Mouse (Mus musculus): ENCODE results near the gene Pcif1. TPM values are rescaled to one million over a fixed set of nuclear protein-coding genes. Genes with fewer than 3 reads are reported as not detected.
"Not testable (repeated sequence)": the region's sequence is repeated elsewhere in the genome, so short reads cannot be mapped to it uniquely, and the experiment has no call there.

Gene Pcif1
- total RNA-seq (2017): 19.7 and 23.4 TPM in 2 replicates

- ATAC-seq (replicated peaks in 1 of 2; ENCODE audit: insufficient read depth in 1 of 2, low FRiP score in 2 of 2, low TSS enrichment in 1 of 2, low read depth in 1 of 2, poor library complexity in 2 of 2, severe bottlenecking in 2 of 2): peak; percentile 47 to 51; a peak in 3 of 4 replicates
These were observed at the start of gene Pcif1 for GRCm38 (mm10) chr2:164879228-164879567. TSS of gene Pcif1 (plus strand) at chr2:164879304.

DNA sequence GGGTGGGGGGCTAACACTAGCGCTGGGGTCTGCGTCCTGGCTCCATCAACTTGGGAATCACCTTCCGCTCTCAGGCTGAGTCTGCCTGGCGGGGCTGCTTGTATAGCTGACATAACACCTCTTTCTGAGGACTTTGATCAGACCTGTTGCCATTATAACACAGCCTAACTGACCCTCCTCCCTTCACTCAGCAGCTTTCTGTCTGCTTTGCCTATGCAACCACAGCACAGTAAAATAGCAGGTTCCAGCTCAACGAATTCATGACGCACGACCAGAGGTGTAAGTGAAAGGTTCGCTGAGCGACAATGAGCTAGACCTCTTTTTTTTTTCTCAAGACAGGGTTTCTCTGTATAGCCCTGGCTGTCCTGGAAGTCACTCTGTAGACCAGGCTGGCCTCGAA lies 48.1 kb upstream of the Pcif1 start:
- ATAC-seq (replicated peaks in 1 of 2; ENCODE audit: insufficient read depth in 1 of 2, low FRiP score in 2 of 2, low TSS enrichment in 1 of 2, low read depth in 1 of 2, poor library complexity in 2 of 2, severe bottlenecking in 2 of 2): no peak

DNA sequence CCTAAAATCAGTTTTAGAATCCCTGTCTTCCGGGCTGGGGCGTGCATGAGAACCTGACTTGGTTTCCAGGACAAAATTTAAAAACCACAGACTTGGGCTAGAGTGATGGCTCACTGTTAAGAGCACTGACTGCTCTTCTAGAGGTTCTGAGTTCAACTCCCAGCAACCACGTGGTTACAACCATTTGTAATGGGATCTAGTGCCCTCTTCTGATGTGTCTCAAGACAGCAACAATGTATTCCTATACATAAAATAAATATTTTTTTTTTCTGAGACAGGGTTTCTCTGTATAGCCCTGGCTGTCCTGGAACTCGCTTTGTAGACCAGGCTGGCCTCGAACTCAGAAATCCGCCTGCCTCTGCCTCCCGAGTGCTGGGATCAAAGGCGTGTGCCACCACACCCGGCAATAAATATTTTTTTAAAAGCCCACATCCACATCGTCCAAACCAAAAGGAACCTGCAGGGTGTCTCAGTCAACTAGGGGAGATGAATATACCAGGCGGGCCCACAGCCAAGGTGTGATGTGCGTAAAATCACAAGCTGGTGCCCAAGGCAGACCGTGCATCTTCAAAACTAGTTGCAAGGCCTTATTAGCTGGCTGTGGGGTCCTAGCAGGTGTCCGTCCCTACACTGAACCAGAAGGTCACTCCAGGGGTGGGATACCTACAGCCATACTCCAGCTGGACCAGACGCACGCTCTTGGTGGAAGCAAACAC lies 46.9 kb upstream of the Pcif1 start:
- no peak for ATAC-seq (replicated peaks in 1 of 2; ENCODE audit: insufficient read depth in 1 of 2, low FRiP score in 2 of 2, low TSS enrichment in 1 of 2, low read depth in 1 of 2, poor library complexity in 2 of 2, severe bottlenecking in 2 of 2)

- peak; percentile 78 to 80 for ATAC-seq (replicated peaks in 1 of 2; ENCODE audit: insufficient read depth in 1 of 2, low FRiP score in 2 of 2, low TSS enrichment in 1 of 2, low read depth in 1 of 2, poor library complexity in 2 of 2, severe bottlenecking in 2 of 2)
These were observed 46.3 kb upstream of the Pcif1 start, which contains the start of gene Ctsa for GRCm38 (mm10) chr2:164832748-164833301. TSS of gene Ctsa (plus strand) at chr2:164832873.

- ATAC-seq (replicated peaks in 1 of 2; ENCODE audit: insufficient read depth in 1 of 2, low FRiP score in 2 of 2, low TSS enrichment in 1 of 2, low read depth in 1 of 2, poor library complexity in 2 of 2, severe bottlenecking in 2 of 2): peak; percentile 38 to 62
These were observed 45.7 kb upstream of the Pcif1 start, which contains the start of gene Neurl2 for GRCm38 (mm10) chr2:164833314-164833959. TSS of gene Neurl2 (minus strand) at chr2:164833456.

DNA sequence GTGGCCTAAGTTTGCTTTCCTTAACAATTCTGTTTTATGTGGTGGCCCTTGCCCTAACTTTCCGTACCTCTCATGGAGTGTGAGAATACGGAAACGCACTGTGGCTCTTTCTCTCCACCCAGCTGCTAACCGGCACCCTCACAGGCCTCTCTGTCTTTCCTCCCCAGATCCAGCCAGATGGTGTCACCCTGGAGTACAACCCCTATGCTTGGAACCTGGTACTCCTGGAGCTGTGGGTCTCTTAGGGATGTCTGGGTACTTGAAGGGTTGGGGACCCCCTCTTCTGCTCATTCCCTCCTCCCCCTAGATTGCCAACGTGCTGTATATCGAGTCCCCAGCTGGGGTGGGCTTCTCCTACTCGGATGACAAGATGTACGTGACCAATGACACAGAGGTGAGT lies 44.6 kb upstream of the Pcif1 start:
- no peak for ATAC-seq (replicated peaks in 1 of 2; ENCODE audit: insufficient read depth in 1 of 2, low FRiP score in 2 of 2, low TSS enrichment in 1 of 2, low read depth in 1 of 2, poor library complexity in 2 of 2, severe bottlenecking in 2 of 2)

DNA sequence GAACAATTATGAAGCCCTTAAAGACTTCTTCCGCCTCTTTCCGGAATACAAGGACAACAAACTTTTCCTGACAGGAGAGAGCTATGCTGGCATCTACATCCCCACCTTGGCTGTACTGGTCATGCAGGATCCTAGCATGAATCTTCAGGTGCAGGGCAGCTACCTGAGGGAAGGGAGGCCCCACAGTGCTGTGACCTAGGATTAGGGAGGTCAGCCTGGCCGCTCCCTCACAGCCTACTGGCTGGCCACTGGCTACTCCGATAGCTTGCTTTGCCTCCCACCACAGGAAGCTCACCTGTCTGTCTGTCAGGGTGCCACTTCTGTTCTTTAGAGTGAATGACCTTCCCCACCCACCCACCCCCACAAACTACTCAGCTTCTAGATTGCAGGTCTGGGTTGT lies 43.9 kb upstream of the Pcif1 start:
- no peak for ATAC-seq (replicated peaks in 1 of 2; ENCODE audit: insufficient read depth in 1 of 2, low FRiP score in 2 of 2, low TSS enrichment in 1 of 2, low read depth in 1 of 2, poor library complexity in 2 of 2, severe bottlenecking in 2 of 2)

DNA sequence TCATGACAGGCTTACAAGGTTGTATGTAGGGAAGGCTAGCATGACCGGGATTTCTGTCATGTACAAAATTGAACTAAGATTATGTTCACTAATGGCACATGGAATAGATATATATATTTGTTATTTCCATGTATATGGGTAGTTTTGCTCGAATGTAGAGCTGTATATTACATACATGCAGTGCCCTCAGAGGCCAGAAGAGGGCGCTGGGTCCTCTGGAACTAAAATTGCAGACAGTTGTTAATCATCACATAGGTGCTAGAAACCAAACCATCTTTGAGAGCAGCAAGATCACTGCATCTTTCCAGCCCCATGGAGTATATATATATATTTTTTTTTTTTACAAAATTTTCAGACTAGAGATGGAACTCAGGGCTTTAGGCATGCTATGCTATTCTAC lies 33.3 kb upstream of the Pcif1 start:
- no peak for ATAC-seq (replicated peaks in 1 of 2; ENCODE audit: insufficient read depth in 1 of 2, low FRiP score in 2 of 2, low TSS enrichment in 1 of 2, low read depth in 1 of 2, poor library complexity in 2 of 2, severe bottlenecking in 2 of 2)

- ATAC-seq (replicated peaks in 1 of 2; ENCODE audit: insufficient read depth in 1 of 2, low FRiP score in 2 of 2, low TSS enrichment in 1 of 2, low read depth in 1 of 2, poor library complexity in 2 of 2, severe bottlenecking in 2 of 2): no peak
These were observed 29.0 kb upstream of the Pcif1 start for GRCm38 (mm10) chr2:164850061-164850460.

DNA sequence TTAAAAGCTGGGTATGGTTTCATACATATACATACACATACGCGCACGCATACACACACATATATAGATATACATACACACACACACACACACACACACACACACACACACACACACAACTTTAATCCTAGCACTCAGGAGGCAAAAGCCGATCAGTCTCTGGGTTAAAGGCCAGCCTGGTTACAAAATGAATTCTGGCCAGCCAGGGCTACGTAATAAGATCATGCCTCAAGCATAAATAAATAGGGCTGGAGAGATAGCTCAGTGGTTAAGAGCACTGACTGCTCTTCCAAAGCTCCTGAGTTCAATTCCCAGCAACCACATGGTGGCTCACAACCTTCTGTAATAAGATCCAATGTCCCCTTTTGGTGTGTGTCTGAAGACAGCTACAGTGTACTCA lies 23.5 kb upstream of the Pcif1 start:
- not testable (repeated sequence) for ATAC-seq (replicated peaks in 1 of 2; ENCODE audit: insufficient read depth in 1 of 2, low FRiP score in 2 of 2, low TSS enrichment in 1 of 2, low read depth in 1 of 2, poor library complexity in 2 of 2, severe bottlenecking in 2 of 2)

DNA sequence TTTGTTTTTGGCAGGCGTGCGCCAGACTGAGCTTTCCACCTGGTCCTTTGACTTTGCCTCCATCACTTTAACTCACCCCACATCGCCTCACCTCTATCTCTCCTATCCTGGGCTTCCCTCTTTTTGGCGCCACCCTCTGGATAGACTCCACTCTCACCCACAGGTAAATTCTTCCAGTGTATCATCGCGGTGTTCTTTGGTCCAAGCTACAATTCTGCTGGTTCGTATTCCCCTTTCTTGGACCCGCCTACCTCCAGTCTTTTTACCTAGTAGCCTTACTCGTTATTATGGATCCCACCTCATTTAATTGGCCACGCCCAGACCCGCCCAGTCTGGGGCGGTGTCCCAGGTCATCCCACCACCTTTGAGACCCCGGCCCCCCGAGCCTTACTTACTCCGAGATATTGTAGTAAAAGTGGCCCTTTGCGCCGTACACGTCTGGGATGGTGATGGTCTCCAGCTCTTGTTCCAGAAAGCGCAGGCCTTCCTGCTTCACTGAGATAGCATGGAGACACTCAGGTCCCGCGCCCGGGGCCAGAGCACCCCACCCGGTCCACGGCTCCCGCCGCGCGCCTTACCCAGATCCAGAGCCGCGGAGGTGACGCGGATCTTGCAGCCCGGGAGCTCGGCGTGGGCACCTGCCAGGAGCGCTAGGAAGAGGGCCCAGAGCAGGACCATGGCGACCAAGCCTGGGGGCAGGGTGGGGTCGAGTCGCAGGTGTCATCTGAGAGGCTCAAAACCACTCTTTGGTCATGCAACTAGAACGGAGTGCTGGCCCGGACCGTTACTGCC lies 22.6 kb upstream of the Pcif1 start:
- no peak for ATAC-seq (replicated peaks in 1 of 2; ENCODE audit: insufficient read depth in 1 of 2, low FRiP score in 2 of 2, low TSS enrichment in 1 of 2, low read depth in 1 of 2, poor library complexity in 2 of 2, severe bottlenecking in 2 of 2)

GRCm38 (mm10) chr2:164857101-164857821 lies 21.8 kb upstream of the Pcif1 start, which contains the start of gene Pltp:
TSS of gene Pltp (minus strand) at chr2:164857711.
- peak; percentile 59 to 64; a peak in 3 of 4 replicates for ATAC-seq (replicated peaks in 1 of 2; ENCODE audit: insufficient read depth in 1 of 2, low FRiP score in 2 of 2, low TSS enrichment in 1 of 2, low read depth in 1 of 2, poor library complexity in 2 of 2, severe bottlenecking in 2 of 2)

DNA sequence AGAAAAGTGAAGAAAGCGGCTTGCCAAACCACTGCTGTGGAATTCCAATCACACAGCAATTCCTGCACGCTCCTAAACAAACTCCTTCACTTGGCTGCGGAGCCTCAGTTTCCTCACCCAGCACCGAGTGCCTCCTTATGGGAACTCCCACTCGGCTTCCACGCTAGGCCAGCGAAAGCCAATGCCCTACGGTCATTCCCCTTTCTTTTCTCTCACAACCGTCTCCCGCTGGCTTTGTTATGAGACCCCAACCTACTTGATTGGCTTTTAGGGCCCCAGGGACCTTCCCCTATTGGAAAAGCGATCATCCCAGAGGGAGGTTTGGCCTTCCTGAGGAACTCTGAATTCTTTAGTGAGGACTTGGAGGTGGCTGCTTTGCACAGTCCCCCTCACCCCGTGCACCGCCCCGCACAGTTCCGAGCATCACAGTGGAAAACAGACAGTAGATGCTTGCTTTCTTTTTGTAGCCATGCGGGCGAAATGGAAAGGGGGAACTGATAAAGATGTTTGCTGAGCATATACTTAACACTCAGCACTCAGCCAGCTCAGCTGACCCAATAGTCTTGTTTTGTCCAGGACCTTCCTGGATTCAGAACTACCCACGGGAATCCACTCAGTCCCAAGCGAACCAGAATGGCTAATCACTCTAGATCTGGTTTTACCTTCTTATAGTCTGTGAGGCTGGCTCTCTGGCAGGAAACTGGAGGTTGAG lies 21.1 kb upstream of the Pcif1 start:
- no peak for ATAC-seq (replicated peaks in 1 of 2; ENCODE audit: insufficient read depth in 1 of 2, low FRiP score in 2 of 2, low TSS enrichment in 1 of 2, low read depth in 1 of 2, poor library complexity in 2 of 2, severe bottlenecking in 2 of 2)

- no peak for ATAC-seq (replicated peaks in 1 of 2; ENCODE audit: insufficient read depth in 1 of 2, low FRiP score in 2 of 2, low TSS enrichment in 1 of 2, low read depth in 1 of 2, poor library complexity in 2 of 2, severe bottlenecking in 2 of 2)
These were observed 19.9 kb upstream of the Pcif1 start for GRCm38 (mm10) chr2:164859155-164859554.

- no peak for ATAC-seq (replicated peaks in 1 of 2; ENCODE audit: insufficient read depth in 1 of 2, low FRiP score in 2 of 2, low TSS enrichment in 1 of 2, low read depth in 1 of 2, poor library complexity in 2 of 2, severe bottlenecking in 2 of 2)
These were observed 19.3 kb upstream of the Pcif1 start for GRCm38 (mm10) chr2:164859640-164860432.

- ATAC-seq (replicated peaks in 1 of 2; ENCODE audit: insufficient read depth in 1 of 2, low FRiP score in 2 of 2, low TSS enrichment in 1 of 2, low read depth in 1 of 2, poor library complexity in 2 of 2, severe bottlenecking in 2 of 2): no peak
These were observed 18.0 kb upstream of the Pcif1 start for GRCm38 (mm10) chr2:164861094-164861493.

Data from hematopoietic stem cell, adult 5-6 weeks (primary cell).